11 mouse cellular contexts compared by ENCODE assay signal in the genomic region with DNA sequence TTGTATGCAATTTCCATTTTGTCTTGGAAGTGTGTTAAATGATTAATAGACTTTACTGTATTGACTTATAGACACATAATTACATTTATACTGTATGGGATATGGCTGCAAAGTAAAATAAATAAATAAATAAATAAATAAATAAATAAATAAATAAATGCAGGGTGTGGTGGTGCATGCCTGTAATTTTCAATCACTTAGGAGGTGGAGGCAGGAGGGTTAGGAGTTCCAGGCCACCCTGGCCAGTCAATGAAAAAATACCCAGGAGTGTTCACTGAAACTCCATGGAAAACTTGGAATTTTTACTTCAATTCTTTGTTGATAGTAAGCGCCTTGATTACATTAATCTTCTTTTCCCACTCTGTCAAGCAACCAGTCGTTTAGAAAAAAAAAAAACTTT. TPM values are rescaled to one million over a fixed set of nuclear protein-coding genes. Genes with fewer than 3 reads are reported as not detected.
DNase-seq lines count a peak whose midpoint lies in the region; ATAC-seq and TF ChIP-seq lines count a peak whose summit lies in the region.
"Had no signal": no experiment of that assay in that cellular context is flagged by ENCODE, and none has a peak within 500 bp of the region (broad histone marks: within the 10 kb centered on the region; RNA-seq: fewer than 3 reads in every experiment).

No protein-coding gene starts in this region.

- 0 out of 2 replicates have a peak, but pooled peaks cover 4% of the 10 kb centered on the region for H3K4me1 ChIP-seq in heart, embryonic 16.5 days (ENCODE audit: control insufficient read depth, insufficient read depth, low read length)
- no peaks in the 10 kb centered on the region; the same call in 1 of the 2 replicates for H3K4me1 ChIP-seq in liver, embryonic 15.5 days (replicated peaks)

- no peak for TF ChIP-seq CTCF in left cerebral cortex, adult 2 months (IDR thresholded peaks at IDR 0.05)

- WGBS in heart, embryonic 16.5 days = 44% methylated on average over 2 of the region's 2 CpGs
- 53% methylated on average over 2 of the region's 2 CpGs for WGBS in liver, embryonic 15.5 days (ENCODE audit: insufficient replicate concordance)

- DNase-seq in heart, adult 11 months = peak; percentile 68
- DNase-seq in heart, adult 18-20 months = no peak
- DNase-seq in left cerebral cortex, adult 2 months (ENCODE audit: extremely low spot score in 1 of 2, low spot score in 2 of 2) = no peak
- no peak for DNase-seq in left cerebral cortex, postnatal 4 days
- no peak for DNase-seq in adrenal gland, adult 8-10 months
- DNase-seq in embryo, embryonic 10.5 days (ENCODE audit: low spot score) = no peak
- DNase-seq: cerebellum, postnatal 14 days; kidney, adult 18-20 months had no signal

- H3K9me3 ChIP-seq in heart, embryonic 16.5 days (replicated peaks; ENCODE audit: control insufficient read depth, low read length) = no peaks in the 10 kb centered on the region
- no peaks in the 10 kb centered on the region for H3K9me3 ChIP-seq in liver, embryonic 15.5 days (replicated peaks)
- H3K9me3 ChIP-seq: forebrain, embryonic 15.5 days had no signal

- peak overlapping the region; percentile 82; the same call in 1 of the 2 replicates for H3K27ac ChIP-seq in left cerebral cortex, adult 2 months
- H3K27ac ChIP-seq in heart, embryonic 16.5 days (ENCODE audit: low read length) = no peak overlapping the region; the same call in 1 of the 2 replicates
- no peak overlapping the region for H3K27ac ChIP-seq in liver, embryonic 15.5 days (replicated peaks)
- H3K27ac ChIP-seq: forebrain, embryonic 15.5 days had no signal

- H3K27me3 ChIP-seq in heart, embryonic 16.5 days (ENCODE audit: control insufficient read depth, insufficient read depth, low read length) = no peaks in the 10 kb centered on the region
- no peaks in the 10 kb centered on the region for H3K27me3 ChIP-seq in liver, embryonic 15.5 days
- H3K27me3 ChIP-seq: forebrain, embryonic 15.5 days had no signal

- H3K4me3 ChIP-seq in left cerebral cortex, adult 2 months = peak overlapping the region; percentile 38
- H3K4me3 ChIP-seq in heart, embryonic 16.5 days (ENCODE audit: low read length) = peak overlapping the region; percentile 70
- peak overlapping the region; percentile 51 for H3K4me3 ChIP-seq in liver, embryonic 15.5 days (replicated peaks)

- H3K4me2 ChIP-seq in heart, embryonic 16.5 days (ENCODE audit: low read depth, low read length) = peak overlapping the region; percentile 77
- no peak overlapping the region; the same call in 1 of the 2 replicates for H3K4me2 ChIP-seq in liver, embryonic 15.5 days

- H3K36me3 ChIP-seq in heart, embryonic 16.5 days (ENCODE audit: control insufficient read depth, insufficient read depth) = no peaks in the 10 kb centered on the region
- no peaks in the 10 kb centered on the region for H3K36me3 ChIP-seq in liver, embryonic 15.5 days (replicated peaks)
- H3K36me3 ChIP-seq: forebrain, embryonic 15.5 days had no signal

- intact Hi-C loops in left cerebral cortex, adult 2 months (cut with DNase I) = no loop called here
- intact Hi-C loops in left cerebral cortex, postnatal 4 days (cut with DNase I) = no loop called here

- ATAC-seq in heart, embryonic 16.5 days (replicated peaks; ENCODE audit: extremely low read depth, insufficient read depth, low FRiP score) = no peak
- no peak for ATAC-seq in liver, embryonic 15.5 days (ENCODE audit: insufficient read depth)

- H3K9ac ChIP-seq in heart, embryonic 16.5 days (ENCODE audit: low read length) = peak overlapping the region; percentile 86
- no peak overlapping the region for H3K9ac ChIP-seq in liver, embryonic 15.5 days
- H3K9ac ChIP-seq: forebrain, embryonic 15.5 days had no signal

RNA-seq across cellular contexts. Expression of gene Gng11, which starts 1.1 kb away (rescaled TPM):
- total RNA-seq in heart, adult 18-20 months (2021) = 10 to 100 TPM; 46.4 to 64.5 TPM
- 1 to 10 TPM; 8.5 to 9.8 TPM for total RNA-seq in left cerebral cortex, adult 2 months (2021)
- 1 to 10 TPM; 8.2 to 9.3 TPM for total RNA-seq in left cerebral cortex, postnatal 4 days (2021)
- 108 and 110 TPM in 2 replicates for polyA plus RNA-seq in heart, embryonic 16.5 days (2015; fragmentation: Nextera tagmentation; extraction: Ambion mirVana)
- 23.2 and 25.9 TPM in 2 replicates for polyA plus RNA-seq in liver, embryonic 15.5 days (2015; fragmentation: Nextera tagmentation; extraction: Ambion mirVana)
- 10 to 100 TPM; 23.1 to 45.2 (median 35.0) TPM for total RNA-seq in adrenal gland, adult 8-10 months (2022)

RNA-seq across cellular contexts. Expression of gene Gngt1, which starts 11.2 kb away (rescaled TPM):
- not detected for total RNA-seq in heart, adult 18-20 months (2021)
- not detected for total RNA-seq in left cerebral cortex, adult 2 months (2021)
- total RNA-seq in left cerebral cortex, postnatal 4 days (2021) = not detected
- not detected in 2 replicates for polyA plus RNA-seq in heart, embryonic 16.5 days (2015; fragmentation: Nextera tagmentation; extraction: Ambion mirVana)
- not detected in 2 replicates for polyA plus RNA-seq in liver, embryonic 15.5 days (2015; fragmentation: Nextera tagmentation; extraction: Ambion mirVana)
- total RNA-seq in adrenal gland, adult 8-10 months (2022) = not detected
- polyA plus RNA-seq: forebrain, embryonic 15.5 days had no signal

RNA-seq across cellular contexts. Expression of gene Tfpi2, which starts 16.1 kb away (rescaled TPM):
- total RNA-seq in heart, adult 18-20 months (2021) = 1 to 10 TPM in 1 of 2 experiments, under 1 TPM in 1; 0.62 to 2.1 TPM
- total RNA-seq in left cerebral cortex, adult 2 months (2021) = not detected
- not detected for total RNA-seq in left cerebral cortex, postnatal 4 days (2021)
- polyA plus RNA-seq in heart, embryonic 16.5 days (2015; fragmentation: Nextera tagmentation; extraction: Ambion mirVana) = 4.0 and 5.1 TPM in 2 replicates
- polyA plus RNA-seq in liver, embryonic 15.5 days (2015; fragmentation: Nextera tagmentation; extraction: Ambion mirVana) = 23.1 and 24.9 TPM in 2 replicates
- total RNA-seq in adrenal gland, adult 8-10 months (2022) = 1 to 10 TPM in 3 of 4 experiments, under 1 TPM in 1; 0.75 to 1.6 (median 1.2) TPM
